Mouse (Mus musculus) mouse embryonic stem cell (cell line): ENCODE data around the gene Zhx3.

Experiments used
- in situ Hi-C, 2 experiments: fragments of 300-500 bp; cut with MboI; formaldehyde crosslinking; loops; 1 replicate in 1 of 2; 3 replicates in 1 of 2; pipeline ENCODE4 v1.14.3; 2019 to 2020; ENCODE audit warnings: low sequenced_read_pairs in 2 of 2, low pct_unique_long_range_greater_than_20kb in 1 of 2, mixed read lengths in 1 of 2; ENCODE audit not compliant: unreplicated experiment in 1 of 2

Zhx3 gene

DNA sequence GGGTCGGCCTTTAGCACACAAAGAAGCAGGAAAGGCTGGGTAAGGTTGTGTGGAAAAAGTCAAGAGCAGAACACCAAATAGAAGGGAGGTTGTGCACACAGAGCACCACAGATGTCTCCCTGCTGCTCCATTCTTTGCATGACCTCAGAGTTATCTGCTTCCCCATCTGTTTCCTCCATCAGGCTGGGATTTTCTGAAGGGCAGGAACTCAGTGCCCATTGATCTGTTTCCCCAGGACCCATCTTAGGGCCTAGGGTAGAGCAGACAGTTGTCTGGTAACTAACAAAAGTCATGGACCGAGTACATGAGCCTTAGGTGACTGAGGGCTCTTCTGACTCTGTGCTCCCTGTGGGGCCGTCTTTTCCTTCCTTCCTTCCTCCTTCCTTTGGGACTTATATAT is 131.2 kb downstream of the Zhx3 start:
- in situ Hi-C loops: no loop called here

DNA sequence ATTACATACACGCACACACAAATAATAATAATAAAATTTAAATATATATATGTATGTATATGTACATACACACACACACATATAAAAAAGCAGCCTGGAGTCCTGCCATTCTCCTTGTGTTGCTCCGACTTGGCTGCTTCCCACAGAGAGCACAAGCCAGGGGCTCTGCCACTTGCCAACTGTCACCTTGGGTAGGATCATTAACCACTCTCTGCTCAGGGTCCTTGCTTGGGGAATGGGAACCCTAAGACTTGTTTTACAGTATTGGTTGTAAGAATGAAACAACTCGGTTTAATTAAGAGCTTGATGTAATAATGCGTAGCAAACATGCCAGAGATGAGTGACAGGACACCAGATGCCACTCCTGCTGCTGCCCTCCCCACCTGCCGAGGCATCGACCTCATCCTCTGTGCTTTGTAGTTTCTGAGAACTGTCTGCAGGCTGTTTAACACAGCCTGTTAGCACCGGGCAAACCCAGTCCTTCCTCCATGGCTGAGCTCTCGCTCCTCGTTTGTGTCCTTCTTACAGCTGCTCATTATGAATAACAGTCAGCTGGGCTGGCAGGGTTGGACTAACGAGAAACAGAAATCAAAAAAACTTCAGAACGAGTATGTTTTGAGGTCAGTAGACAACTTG is 132.2 kb downstream of the Zhx3 start:
- in situ Hi-C loops: no loop called here

DNA sequence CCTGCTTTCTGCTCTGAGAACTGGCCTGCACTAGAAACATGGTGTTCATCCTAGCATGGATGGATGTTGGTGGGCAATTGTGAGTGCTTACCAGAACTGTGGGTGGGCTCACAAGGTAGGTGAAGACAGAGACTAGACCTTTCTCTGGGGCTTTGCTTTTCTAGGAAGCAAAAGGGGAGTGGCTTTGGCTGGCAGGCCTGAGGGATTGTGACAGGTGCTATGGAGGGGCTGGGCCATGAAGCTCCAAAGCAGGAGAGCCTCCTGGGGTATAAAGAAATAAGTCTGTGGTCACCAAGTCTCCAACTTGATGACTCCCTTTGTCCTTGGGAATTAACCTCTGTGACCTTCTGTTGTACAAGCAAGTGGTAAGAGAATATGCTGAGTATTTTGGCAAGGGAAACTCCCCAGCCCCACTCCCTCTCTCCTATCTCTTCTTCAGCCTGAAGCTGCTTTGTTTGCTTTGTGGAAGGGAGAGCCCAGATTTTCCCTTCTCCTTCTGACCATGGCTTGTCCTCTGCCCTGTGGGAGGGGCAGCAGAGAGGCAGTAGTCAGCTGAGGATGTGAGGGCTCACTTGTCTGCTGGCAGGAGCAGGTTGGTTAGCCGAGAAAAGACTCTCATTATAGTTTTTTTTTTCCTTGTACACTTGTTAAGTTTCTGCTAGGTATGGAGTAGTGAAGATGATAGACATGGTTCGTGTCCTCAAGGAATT is 133.0 kb downstream of the Zhx3 start:
- in situ Hi-C loops: no loop called here

GRCm38 (mm10) chr2:160738354-160738753 is 134.4 kb downstream of the Zhx3 start:
- in situ Hi-C loops: no loop called here

DNA sequence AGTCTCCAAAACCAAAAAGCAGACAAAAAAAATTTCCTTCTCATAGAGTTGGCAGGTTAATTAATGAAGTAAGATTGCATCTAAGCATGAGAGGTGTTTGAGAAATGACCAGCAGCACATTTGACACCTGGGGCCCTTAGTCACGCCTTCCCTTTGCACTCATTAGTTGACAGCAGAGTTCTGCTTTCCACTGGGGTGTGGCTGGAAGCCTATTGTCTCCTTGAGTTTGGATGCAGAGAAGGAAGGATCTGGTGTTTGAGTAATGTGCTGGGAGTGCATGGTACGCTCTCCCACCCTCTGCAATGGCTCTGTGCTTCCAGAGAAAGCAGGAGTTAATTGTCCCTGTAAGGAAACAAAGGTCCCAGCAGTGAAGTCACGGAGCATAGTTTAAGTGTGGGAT is 136.3 kb downstream of the Zhx3 start:
- in situ Hi-C loops: no loop called here

DNA sequence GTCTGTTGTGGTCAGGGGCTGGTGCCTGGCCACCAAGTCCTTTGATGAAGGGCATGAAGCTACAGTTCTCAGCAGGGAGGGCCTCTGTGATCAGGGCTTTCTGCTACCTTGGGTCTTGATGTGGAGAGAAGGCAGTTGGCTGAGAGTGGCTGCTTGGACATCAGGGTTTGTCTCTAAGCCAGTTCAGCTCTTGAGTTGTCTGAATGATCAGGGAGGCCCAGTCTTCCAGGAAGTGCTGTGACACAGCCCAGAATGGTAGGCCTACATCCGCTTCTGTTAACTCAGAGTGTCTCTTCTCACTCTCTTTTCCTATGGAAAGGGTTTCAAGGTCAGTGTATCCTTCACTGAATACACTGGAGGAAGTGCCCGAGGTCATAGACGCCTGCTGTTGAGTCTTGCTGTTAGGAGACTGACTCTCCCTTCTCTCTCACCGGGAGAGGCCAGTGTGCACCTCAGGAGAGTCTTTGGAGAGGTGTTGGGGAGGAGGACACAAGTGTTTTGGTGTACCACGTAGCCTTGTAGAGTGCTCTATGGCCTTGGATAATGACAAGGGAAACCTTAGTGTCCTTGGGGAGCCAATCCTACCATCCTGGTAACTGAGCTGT is 137.0 kb downstream of the Zhx3 start:
- in situ Hi-C loops: no loop called here

- in situ Hi-C loops: no loop called here
These were observed 138.5 kb downstream of the Zhx3 start for GRCm38 (mm10) chr2:160734331-160734730.

DNA sequence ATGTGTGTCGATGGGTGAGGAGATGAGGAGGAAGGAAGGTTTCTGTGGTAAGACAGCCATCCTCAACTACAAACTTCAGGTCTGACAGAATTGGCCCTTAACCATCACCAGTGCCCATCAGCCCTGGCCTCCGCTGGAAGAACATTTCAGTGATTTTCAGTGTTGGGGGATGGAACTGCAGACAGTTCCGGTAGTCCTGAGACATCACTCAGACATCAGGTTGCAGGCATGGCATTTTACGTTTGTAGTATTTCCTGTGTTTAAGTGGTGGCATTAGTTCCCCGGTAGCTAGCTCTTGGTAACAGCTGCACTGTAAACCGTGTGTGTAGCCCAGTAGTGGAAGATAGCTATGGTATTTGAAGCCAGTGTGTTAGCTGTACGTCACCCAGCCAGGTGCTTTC is 139.7 kb downstream of the Zhx3 start:
- in situ Hi-C loops: no loop called here

DNA sequence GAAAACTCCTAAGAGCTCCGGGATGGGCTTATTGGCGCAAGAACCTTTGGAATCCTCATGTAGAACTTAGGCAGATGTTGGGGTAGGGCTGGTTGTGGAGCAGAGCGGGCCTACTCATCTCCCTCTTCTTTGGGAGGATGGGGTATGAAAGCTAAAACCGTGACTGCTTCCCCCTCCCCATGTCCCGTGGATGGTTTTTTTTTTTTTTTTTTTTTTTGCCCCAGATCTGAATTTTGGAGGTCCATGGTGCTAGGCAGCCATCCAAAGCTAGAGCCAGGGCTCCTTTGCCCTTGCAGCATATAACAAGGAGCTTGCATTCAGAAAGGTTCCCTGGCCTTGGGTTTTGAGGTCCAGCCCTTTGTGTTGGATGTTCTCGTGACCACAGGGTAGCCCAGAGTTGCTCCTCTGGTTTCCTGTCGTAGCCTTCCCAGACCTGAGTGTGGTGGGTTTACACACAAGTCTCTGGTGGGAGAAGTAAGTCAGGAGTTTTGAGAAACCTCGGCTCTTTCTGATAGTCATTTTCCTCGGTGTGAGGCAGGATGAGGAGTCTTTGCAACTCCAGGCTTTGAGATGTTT is 140.3 kb downstream of the Zhx3 start:
- in situ Hi-C loops: no loop called here

DNA sequence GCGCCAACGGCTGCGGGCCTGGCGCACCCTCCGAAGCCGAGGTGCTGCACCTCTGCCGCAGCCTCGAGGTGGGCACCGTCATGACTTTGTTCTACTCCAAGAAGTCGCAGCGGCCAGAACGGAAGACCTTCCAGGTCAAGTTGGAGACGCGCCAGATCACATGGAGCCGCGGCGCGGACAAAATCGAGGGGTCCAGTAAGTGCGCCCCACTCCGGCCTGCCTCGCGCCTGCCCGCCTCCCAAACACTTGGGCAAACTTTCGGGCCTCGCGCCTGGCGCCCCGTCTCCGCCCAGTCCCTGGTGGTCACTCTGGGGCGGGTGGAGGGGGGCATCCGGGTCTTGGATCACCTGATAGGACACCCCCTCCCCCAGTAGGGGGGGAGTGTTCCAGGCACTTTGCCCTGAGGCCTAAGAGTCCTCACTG is 140.9 kb downstream of the Zhx3 start:
- in situ Hi-C loops: no loop called here

DNA sequence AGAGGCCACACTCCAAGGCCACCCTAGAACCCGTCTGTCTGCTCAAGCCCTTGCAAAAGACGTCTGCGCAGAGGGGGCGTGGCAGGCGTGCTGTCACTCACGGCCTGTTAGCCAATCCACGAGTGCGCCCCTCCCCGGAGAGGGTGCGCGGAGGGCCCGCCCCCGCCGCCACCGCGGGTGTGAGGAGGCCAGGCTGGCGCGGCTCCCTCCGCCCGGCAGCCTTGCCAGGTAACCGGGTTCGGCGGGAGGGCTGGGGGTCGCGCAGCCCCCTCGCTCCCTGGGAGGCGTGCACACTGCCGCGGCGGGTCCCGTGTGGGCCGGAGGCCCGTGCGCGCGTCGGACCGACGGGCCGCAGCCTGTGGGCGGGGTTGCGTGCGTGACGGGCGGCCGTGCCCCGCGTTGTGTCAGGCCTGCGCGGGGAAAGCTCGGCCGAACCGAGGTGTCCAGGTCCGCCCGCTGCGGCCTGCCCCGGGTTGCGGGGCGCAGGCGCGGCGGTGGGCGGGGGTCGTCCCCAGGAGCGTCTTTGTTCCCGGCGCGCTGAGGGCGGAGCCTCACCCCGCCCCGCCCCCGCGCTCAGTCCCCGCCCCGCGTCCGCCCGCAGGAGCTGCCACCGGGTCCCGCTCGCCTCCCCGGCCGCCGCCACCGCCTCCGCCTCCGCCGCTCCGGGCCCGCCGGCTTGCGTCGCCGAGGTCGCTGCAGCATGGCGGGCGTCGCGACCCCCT is 141.5 kb downstream of the Zhx3 start, which contains the start of gene Plcg1:
TSS of gene Plcg1 (plus strand) at position 184 of the 722 bp plus-strand sequence.
- in situ Hi-C loops: no loop called here

GRCm38 (mm10) chr2:160730797-160731116 is 142.0 kb downstream of the Zhx3 start:
- in situ Hi-C loops: no loop called here

GRCm38 (mm10) chr2:160729851-160730796 is 142.7 kb downstream of the Zhx3 start:
- in situ Hi-C loops: no loop called here

DNA sequence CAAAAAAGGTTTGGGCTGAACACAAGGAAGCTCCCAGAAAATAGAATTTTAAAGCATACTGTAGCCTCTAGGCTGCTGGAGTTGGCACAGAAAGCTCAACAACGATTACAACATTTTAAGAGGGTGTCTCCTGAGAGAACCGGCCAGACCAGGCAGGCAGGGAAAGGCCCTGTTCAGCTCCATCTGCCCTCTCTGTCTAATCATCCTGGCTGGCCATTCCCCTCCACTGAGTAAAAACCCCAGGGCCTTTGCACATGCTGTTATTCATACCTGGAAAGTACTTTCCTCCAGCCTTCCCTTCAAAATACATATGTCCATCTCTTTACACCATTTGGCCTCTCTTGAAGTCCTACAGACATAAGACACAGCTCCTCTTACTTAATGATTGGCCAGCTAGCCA is 143.4 kb downstream of the Zhx3 start:
- in situ Hi-C loops: no loop called here

DNA sequence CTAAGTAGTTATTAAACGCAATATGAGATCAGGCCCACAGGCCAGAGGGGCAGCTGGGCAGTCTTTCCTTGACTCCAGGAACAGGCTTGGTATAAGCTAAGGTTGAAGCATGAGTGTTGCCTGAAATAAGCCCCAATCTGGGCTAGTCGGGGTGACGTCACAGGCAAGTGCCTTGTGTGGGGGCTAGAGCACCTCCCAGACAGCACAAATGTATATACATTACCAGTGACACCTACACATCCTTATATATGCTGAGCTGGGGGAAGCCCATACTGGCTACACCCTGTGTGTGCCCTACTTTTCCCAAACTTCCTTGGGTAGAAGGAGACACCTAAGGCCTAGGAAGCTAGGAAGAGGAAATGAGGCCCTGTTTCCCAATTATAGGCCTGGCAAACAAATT is 143.8 kb downstream of the Zhx3 start:
- in situ Hi-C loops: no loop called here

- in situ Hi-C loops: no loop called here
These were observed 146.6 kb downstream of the Zhx3 start for GRCm38 (mm10) chr2:160725877-160726864.

GRCm38 (mm10) chr2:160724536-160724935 is 148.3 kb downstream of the Zhx3 start:
- in situ Hi-C loops: no loop called here
